Mouse (Mus musculus) midbrain, embryonic 14.5 days (tissue): ENCODE measurements around the gene Raly. TPM values are rescaled to one million over a fixed set of nuclear protein-coding genes. Genes with fewer than 3 reads are reported as not detected.

ENCODE experiments used
- ATAC-seq: fragments of 200-750 bp; cut with Nextera tagmentation; 2 replicates; pipeline ENCODE4 v1.8.0; 2017; ENCODE audit warnings: moderate number of reproducible peaks, moderate library complexity; ENCODE audit not compliant: low FRiP score, low TSS enrichment
- DNase-seq: peaks from one replicate; pipeline ENCODE4 v3.0.0-alpha.2; 2015
- H3K27ac ChIP-seq: fragments of 300-500 bp; sonication (generic); replicated peaks from 2 replicates; pipeline ENCODE4 v1.5.1; 2014; ENCODE audit warnings: mild to moderate bottlenecking, low read depth, low read length, moderate library complexity
- H3K27me3 ChIP-seq: fragments of 300-500 bp; sonication (generic); 2 replicates; pipeline ENCODE4 v1.6.1; 2014; ENCODE audit warnings: low read length, control low read depth, mixed read lengths; ENCODE audit not compliant: control insufficient read depth, insufficient read depth
- H3K36me3 ChIP-seq: fragments of 300-500 bp; sonication (generic); 2 replicates; pipeline ENCODE4 v1.6.1; 2014; ENCODE audit warnings: low read length, control low read depth; ENCODE audit not compliant: control insufficient read depth, insufficient read depth
- H3K4me1 ChIP-seq: fragments of 300-500 bp; sonication (generic); 2 replicates; pipeline ENCODE4 v1.6.1; 2014; ENCODE audit warnings: mild to moderate bottlenecking, antibody characterized with exemption, low read length, control low read depth; ENCODE audit not compliant: control insufficient read depth, insufficient read depth
- H3K4me2 ChIP-seq: fragments of 300-500 bp; sonication (generic); 2 replicates; pipeline ENCODE4 v1.6.1; 2014; ENCODE audit warnings: mild to moderate bottlenecking, low read length, moderate library complexity
- H3K4me3 ChIP-seq: fragments of 300-500 bp; sonication (generic); replicated peaks from 2 replicates; pipeline ENCODE4 v1.5.1; 2014; ENCODE audit warnings: low read depth, low read length
- H3K9ac ChIP-seq: fragments of 300-500 bp; sonication (generic); replicated peaks from 2 replicates; pipeline ENCODE4 v1.6.1; 2014; ENCODE audit warnings: mild to moderate bottlenecking, low read length, moderate library complexity
- H3K9me3 ChIP-seq: fragments of 300-500 bp; sonication (generic); 2 replicates; pipeline ENCODE4 v1.6.1; 2016; ENCODE audit warnings: low read length, control low read depth, mixed read lengths; ENCODE audit not compliant: control insufficient read depth
- WGBS: fragments of 180-500 bp; shearing (Covaris S2); extraction: QIAGEN DNeasy Blood & Tissue Kit; methylation state at CpG from one replicate; pipeline ENCODE4 v1.1.7; 2014; 5-methylcytosine and 5-hydroxymethylcytosine counted together
- polyA plus RNA-seq: library from polyadenylated mRNA; unstranded; fragments of >200 nt; fragmentation: Nextera tagmentation; extraction: Ambion mirVana; gene quantifications from 2 replicates; pipeline ENCODE4 v1.2.1, GENCODE M21; 2014

Gene Raly
- 58.3 and 194 TPM in 2 replicates for polyA plus RNA-seq

DNA sequence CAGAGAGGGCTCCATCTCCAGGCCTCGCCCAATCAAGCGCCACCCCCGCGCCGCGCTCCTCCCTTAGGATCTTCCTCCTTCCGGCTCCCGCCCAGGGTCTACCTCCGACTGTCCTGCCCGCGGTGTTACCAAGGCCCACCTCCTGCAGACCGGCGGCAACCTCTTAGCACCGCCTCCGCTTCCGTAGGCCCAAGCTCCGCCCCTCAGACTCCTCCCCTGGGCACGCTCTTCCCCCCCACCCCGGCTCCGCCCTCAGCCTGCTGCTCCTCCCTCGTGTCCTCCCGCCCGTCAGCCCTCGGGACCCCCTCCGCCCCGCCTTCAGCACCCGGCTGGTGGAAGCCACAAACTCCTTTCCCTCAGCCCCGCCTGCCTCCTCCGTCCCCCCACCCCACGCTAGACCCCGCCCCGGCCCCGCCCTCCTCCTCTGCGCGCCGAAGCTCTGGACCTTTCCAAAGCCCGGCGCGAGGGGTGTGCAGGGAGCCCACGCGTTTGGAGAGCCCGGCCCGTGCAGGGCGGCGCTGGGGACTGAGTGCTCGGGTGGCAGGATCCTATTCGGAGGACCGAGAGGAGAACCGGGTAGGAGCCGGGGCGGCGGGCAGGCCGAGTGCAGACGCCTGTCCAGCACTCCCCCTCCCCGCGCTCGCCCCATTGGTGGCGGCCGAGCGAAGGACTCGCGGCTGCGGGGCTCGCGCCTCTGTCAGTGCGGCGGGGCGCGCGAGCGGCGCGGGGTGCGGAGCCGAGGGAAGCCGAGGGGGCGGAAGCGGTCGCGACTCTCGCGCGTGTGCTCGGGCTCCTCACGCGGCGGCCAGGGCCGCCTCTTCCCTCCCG is at the start of gene Raly, which contains the start of gene a:
Raly (plus strand) TSS at position 441 of the 828 bp plus-strand sequence.
a (plus strand) TSS at position 747 of the 828 bp plus-strand sequence.
- Histone ChIP-seq H3K9ac (peak within 1 kb of the TSS; percentile 88), H3K4me1 (peaks cover 31% of the 10 kb centered on the region), H3K9me3 (no peaks in the 10 kb centered on the region), H3K4me2 (peak within 1 kb of the TSS; percentile 69), H3K4me3 (peak within 1 kb of the TSS; percentile 98), H3K36me3 (no peaks in the 10 kb centered on the region), H3K27me3 (no peaks in the 10 kb centered on the region), H3K27ac (peak within 1 kb of the TSS; percentile 99)
- peak; percentile 95 for ATAC-seq
- peak; percentile 98 for DNase-seq
- WGBS = under 1% methylated on average over 82 of the region's 89 CpGs

DNA sequence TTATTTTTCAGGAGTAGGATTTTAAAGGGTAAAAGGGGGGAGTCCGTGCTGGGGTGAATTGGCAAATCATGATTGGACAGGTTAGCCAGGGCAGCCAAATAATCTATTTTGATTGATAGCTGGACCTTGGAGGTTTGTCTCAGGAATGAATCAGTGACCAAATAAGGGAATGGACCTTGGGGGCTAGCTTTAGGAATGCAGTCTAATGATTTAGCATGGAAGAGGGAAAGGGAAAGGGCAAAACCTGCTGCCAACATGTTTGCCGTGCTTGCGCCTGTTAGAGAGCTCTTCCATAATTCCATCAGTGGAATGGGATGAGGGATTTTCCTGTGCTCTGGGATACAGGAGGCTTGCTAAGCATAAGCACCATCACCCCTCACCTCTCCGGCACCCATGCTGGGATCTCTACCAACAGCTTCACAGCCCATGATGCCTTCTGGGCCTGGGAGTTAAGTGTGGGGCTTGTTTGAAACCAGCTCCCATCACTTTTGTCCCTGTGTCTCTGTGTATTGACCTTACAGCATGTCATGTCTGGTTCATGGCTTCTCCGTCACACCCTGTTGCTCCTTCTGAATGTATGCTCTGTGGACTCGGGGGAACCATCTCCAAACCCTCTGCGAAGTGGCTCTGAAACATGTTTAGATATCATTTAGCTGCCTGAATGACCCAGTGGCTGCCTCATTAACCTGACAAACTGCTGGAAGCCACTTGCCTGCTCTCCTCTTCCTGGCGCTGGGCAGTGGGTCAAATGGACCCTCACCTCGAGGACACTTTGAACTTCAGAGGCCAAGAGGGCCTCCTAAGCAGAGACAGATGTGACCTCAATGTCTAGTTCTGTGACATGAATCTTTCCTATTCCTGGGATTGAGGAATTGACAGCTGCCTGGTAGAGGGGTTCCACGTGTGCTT is 47.7 kb upstream of the Raly start:
- H3K27ac ChIP-seq = no peak overlapping the region
- H3K9ac ChIP-seq = no peak overlapping the region
- 76% methylated on average over 10 of the region's 10 CpGs for WGBS
- H3K9me3 ChIP-seq = no peaks in the 10 kb centered on the region
- H3K4me2 ChIP-seq = no peak overlapping the region
- H3K36me3 ChIP-seq = no peaks in the 10 kb centered on the region
- no peak for DNase-seq
- H3K4me1 ChIP-seq = no peaks in the 10 kb centered on the region
- H3K4me3 ChIP-seq = no peak overlapping the region
- no peaks in the 10 kb centered on the region for H3K27me3 ChIP-seq
- no peak for ATAC-seq

DNA sequence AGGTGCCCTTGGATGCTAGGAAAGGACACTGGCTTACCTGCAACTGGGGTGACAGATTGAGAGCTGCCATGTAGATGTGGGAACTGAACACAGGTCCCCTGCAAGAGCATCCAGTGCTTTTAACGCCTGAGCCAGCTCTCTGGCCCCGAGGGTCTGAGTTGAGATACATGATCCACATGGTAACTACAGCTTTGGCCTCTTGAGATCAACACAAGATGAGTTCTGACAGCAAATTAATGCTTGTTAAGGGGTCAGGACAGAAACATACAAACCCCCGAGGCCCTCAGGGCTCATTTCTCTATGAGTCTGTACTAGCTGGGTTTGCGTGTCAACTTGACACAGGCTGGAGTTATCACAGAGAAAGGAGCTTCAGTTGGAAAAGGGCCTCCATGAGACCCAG is 47.0 kb upstream of the Raly start:
- ATAC-seq = no peak

DNA sequence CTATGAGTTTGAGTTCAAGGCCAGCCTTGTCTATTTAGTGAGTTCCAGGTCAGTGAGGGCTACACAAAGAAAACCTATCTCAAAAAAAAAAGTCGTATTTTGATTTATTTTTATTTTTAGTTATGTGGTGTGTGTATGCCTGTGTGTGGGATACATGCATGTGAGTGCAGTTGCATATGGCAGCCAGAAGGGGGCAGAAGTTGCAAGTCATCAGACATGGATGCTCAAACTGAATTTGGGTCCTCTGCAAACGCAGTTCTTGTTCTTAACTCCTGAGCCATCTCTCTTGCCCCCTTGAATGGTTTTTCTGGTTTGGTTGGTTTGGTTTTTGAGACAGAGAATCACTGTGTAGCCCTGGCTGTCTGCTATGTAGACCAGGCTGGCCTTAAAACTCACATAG is 42.5 kb upstream of the Raly start:
- H3K27ac ChIP-seq = no peak overlapping the region

More for the DNA sequence above, 47.0 kb upstream of the Raly start:
- H3K9me3 ChIP-seq = no peaks in the 10 kb centered on the region
- H3K4me1 ChIP-seq = no peaks in the 10 kb centered on the region
- no peak overlapping the region for H3K9ac ChIP-seq
- H3K36me3 ChIP-seq = no peaks in the 10 kb centered on the region
- no peaks in the 10 kb centered on the region for H3K27me3 ChIP-seq
- no peak overlapping the region for H3K4me3 ChIP-seq
- WGBS = 76% methylated on average over 4 of the region's 4 CpGs
- DNase-seq = no peak
- no peak overlapping the region for H3K4me2 ChIP-seq
- H3K27ac ChIP-seq = no peak overlapping the region

DNA sequence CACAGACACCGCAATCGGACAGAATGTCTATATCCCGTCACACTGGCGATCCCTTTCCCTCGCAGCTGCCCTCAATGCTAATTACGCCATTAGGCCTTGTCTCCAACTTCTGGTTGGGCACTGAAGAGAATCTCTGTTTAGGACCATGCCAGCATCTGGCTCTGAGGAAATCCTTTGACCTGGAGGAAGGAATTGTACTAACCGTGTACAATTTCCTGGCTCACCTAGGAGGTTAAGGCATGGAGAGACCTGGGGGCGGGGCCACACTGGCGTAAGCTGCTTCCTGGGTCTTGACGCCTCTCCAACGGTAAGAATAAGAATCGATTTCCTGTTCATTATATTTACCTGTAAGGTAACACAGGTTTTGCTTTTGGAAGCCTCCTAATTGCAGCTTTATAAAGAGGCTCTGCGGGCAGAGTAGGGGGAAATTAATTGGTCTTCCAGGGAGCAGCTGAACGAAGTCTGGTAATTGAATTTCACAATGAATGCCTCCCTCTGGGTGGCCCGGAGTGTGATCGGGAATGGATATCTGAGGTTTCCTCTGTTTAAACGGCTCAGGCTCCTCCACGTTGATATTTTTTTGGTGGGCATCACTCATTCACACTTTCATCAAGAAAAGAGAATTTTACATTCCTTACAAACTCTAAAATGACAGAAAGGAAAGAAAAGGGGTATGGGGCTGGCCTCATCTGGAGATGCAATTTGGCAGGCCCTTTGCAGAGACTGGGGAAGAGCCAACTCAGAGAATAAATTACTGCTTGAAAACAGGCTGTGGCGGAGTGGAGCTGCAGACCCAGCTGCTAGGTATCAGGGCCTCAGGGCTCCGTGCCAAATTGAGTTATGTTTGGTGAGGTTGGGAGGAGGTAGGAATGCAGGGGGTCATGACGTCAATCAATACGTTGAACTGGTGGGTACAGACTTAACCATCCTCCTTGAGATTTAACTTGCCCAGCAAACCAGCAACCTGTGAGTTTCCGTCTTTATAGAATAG is 41.6 kb upstream of the Raly start:
- H3K4me3 ChIP-seq = no peak overlapping the region
- 56% methylated on average over 23 of the region's 23 CpGs for WGBS
- ATAC-seq = peak; percentile 57; the same call in 1 of the 2 replicates

More for the DNA sequence above, 42.5 kb upstream of the Raly start:
- no peak overlapping the region for H3K4me2 ChIP-seq
- no peaks in the 10 kb centered on the region for H3K27me3 ChIP-seq
- H3K4me1 ChIP-seq = 0 out of 2 replicates have a peak, but pooled peaks cover 6% of the 10 kb centered on the region
- H3K9me3 ChIP-seq = no peaks in the 10 kb centered on the region
- ATAC-seq (no peak), DNase-seq (no peak)
- no peaks in the 10 kb centered on the region for H3K36me3 ChIP-seq
- 86% methylated on average over 2 of the region's 2 CpGs for WGBS
- no peak overlapping the region for H3K9ac ChIP-seq
- H3K4me3 ChIP-seq = no peak overlapping the region

DNA sequence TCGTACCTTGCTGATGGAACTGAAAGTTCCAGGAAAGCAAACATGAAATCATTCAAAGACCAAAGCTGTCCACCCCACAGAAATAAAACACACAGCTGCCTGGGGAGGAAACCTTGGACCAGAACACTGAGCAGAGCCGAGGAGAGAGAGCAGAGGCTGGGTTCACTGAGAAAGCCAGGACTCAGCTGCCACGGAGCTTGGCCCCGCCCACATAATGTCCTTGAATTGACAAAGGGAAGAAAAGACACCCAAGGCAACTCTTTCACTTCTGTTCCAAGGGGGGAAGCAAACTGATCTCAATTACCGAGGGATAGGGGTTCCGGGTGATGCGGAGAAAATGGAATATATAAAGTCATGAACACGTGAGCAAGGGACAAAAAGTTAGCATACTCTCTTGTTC is 39.0 kb upstream of the Raly start:
- H3K4me3 ChIP-seq = no peak overlapping the region
- WGBS = 53% methylated on average over 8 of the region's 8 CpGs
- no peak for DNase-seq

More for the DNA sequence above, 41.6 kb upstream of the Raly start:
- no peaks in the 10 kb centered on the region for H3K9me3 ChIP-seq
- peak overlapping the region; percentile 65 for H3K27ac ChIP-seq
- no peak overlapping the region for H3K9ac ChIP-seq
- 0 out of 2 replicates have a peak, but pooled peaks cover 6% of the 10 kb centered on the region for H3K4me1 ChIP-seq
- H3K27me3 ChIP-seq = no peaks in the 10 kb centered on the region
- DNase-seq = peak; percentile 80
- H3K4me2 ChIP-seq = peak overlapping the region; percentile 22
- no peaks in the 10 kb centered on the region for H3K36me3 ChIP-seq

DNA sequence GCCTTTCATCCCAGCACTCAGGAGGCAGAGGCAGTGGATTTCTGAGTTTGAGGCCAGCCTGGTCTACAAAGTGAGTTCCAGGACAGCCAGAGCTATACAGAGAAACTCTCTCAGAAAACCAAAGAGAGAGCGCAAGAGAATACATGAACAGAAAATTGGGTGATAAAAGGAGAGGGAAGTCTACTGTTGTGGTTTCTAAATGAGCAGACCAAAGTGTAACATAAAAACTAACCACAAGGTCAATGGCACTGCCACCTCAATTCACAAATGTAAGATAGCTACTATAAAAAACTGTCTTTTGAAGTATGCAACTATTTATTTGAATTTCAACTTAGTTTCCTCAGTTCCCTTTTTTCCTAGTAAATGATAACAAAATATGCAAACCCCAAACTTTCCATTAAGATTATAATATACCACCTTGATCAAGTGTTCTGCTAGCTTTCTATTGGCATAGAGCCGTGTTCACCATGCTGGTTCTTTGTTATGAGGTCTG is 36.8 kb upstream of the Raly start:
- WGBS = 91% methylated on average over 2 of the region's 2 CpGs
- H3K27ac ChIP-seq = no peak overlapping the region
- no peak for ATAC-seq

More for the DNA sequence above, 39.0 kb upstream of the Raly start:
- H3K9me3 ChIP-seq = no peaks in the 10 kb centered on the region
- no peak overlapping the region for H3K9ac ChIP-seq
- no peaks in the 10 kb centered on the region for H3K36me3 ChIP-seq
- H3K27me3 ChIP-seq = no peaks in the 10 kb centered on the region
- no peak for ATAC-seq
- H3K4me1 ChIP-seq = 0 out of 2 replicates have a peak, but pooled peaks cover 6% of the 10 kb centered on the region
- no peak overlapping the region for H3K4me2 ChIP-seq
- no peak overlapping the region for H3K27ac ChIP-seq

More for the DNA sequence above, 36.8 kb upstream of the Raly start:
- Histone ChIP-seq H3K27me3 (no peaks in the 10 kb centered on the region), H3K4me2 (no peak overlapping the region), H3K4me3 (no peak overlapping the region), H3K9ac (no peak overlapping the region), H3K4me1 (0 out of 2 replicates have a peak, but pooled peaks cover 6% of the 10 kb centered on the region), H3K9me3 (no peaks in the 10 kb centered on the region), H3K36me3 (no peaks in the 10 kb centered on the region)
- no peak for DNase-seq
